Mouse (Mus musculus) olfactory bulb, adult 2 months (tissue): ENCODE measurements around the gene Hnrnpul2.

ENCODE experiments used
- CTCF ChIP-seq: fragments of 200-500 bp; IDR thresholded peaks from 2 replicates; pipeline ENCODE4 v1.5.1; 2012; ENCODE audit warnings: low read depth, mild to moderate bottlenecking, low read length, moderate library complexity; ENCODE audit not compliant: insufficient read depth
- POLR2A ChIP-seq: fragments of 200-500 bp; IDR thresholded peaks from 2 replicates; pipeline ENCODE4 v1.6.1; 2012; ENCODE audit warnings: mild to moderate bottlenecking, low read depth, low read length, moderate library complexity; ENCODE audit not compliant: insufficient read depth

DNA sequence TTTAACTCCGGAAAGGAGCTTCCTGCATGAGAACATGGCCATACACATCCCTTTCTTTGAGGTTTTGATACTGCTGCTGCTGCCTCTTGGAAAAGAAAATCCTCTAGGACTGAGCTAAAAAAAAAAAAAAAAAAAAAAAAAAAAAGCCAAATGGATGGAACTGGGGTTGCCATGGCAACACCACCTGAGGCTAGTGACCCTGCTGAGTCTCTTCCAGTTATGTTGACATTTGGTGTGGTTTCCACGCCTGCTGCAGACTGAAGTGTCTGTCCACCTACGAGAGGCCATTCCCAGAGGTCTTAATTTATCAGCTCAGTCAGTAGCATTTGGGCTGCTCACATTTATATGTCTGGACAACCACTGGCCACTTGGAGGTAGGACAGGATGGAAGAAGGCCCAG is 31.3 kb upstream of the Hnrnpul2 start:
- TF ChIP-seq CTCF: no peak
- no peak for TF ChIP-seq POLR2A
